Mouse (Mus musculus) common myeloid progenitor, adult 5-6 weeks (primary cell): ENCODE data around the gene Ei24. TPM values are rescaled to one million over a fixed set of nuclear protein-coding genes. Genes with fewer than 3 reads are reported as not detected.

Experiments
- ATAC-seq: replicated peaks from 2 replicates; pipeline ENCODE4 v1.8.0; 2016; ENCODE audit warnings: low read depth, mild to moderate bottlenecking, moderate TSS enrichment, inconsistent platforms; ENCODE audit not compliant: poor library complexity, severe bottlenecking
- total RNA-seq: library from RNA; stranded (forward); fragments of 200-1000, 187-1606 nt; gene quantifications from 2 replicates; pipeline ENCODE4 v1.2.3, GENCODE M21; 2017

Gene Ei24
- total RNA-seq, 1 experiment from 2014 or later, result 39.6 TPM

- no peak for ATAC-seq
Measured at GRCm38 (mm10) chr9:36795556-36795955, 1.6 kb downstream of the Ei24 start.

DNA sequence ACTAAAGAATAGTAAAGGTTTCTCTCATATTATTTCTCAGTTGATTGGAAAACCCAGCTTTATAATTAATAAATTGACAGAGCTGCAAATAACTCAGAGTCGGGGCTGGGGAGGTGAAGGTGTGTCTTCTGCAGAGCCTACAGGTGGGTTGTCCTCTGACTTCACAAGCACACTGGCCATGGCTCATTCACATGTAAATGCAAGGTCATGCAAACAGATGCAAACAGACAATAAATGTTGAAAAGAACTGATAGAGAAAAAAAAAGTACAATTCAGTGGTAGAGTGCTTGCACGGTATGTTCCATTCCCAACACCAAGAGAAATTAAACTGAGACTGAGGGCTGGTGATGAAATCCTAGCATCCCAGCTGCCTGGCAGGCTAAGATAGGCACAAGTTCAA, 2.7 kb downstream of the Ei24 start:
- ATAC-seq, result no peak

- no peak for ATAC-seq
Measured at GRCm38 (mm10) chr9:36792191-36792590, 5.0 kb downstream of the Ei24 start.

DNA sequence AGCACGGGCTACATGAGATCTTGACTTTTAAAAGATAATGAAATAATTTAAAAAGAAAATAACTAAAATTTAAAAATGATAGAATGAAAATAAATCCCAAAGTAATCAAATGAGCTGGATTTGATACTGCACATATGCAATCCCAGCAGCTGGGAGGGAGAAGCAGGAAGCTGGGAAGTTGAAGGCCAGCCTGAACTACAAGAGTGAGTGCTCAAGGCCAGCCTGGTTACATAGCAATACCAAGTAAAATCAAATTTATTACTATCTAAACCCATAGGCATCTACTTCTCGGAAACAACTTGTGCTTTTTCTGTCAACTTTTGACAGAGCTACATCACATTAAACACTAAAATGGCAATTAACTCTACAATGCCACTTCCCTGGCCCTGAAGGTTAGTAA, 13.3 kb downstream of the Ei24 start:
- no peak for ATAC-seq

DNA sequence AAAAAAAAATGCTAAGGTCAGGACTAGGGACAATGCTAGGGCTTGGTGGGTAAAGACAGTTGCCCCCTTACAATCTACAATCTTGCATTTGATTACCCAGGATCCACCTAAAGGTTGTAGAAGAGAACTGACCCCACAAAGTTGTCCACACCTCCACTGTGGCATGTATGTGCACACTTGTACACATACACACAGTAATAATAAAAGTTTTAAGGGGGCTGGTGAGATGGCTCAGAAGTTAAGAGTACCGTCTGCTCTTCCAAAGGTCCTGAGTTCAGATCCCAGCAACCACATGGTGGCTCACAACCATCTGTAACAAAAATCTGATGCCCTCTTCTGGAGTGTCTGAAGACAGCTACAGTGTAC, 28.2 kb downstream of the Ei24 start:
- no peak for ATAC-seq

- ATAC-seq, result peak; percentile 12; the same call in 1 of the 2 replicates
Measured at GRCm38 (mm10) chr9:36768156-36769047, 28.8 kb downstream of the Ei24 start.

- ATAC-seq, result peak; percentile 94
Measured at GRCm38 (mm10) chr9:36767203-36768143, 29.7 kb downstream of the Ei24 start, which contains the start of gene Stt3a. TSS of gene Stt3a (minus strand) at chr9:36767679.

- ATAC-seq, result no peak
Measured at GRCm38 (mm10) chr9:36764378-36764777, 32.8 kb downstream of the Ei24 start.

Other genes with a start within 250 kb of the Ei24 start
- gene Gm17689, start 214.8 kb downstream of the Ei24 start, total RNA-seq, result not detected in 2 replicates
- gene A630095E13Rik, start 154.0 kb downstream of the Ei24 start, total RNA-seq, result not detected in 2 replicates
- gene Acrv1, start 104.2 kb downstream of the Ei24 start, total RNA-seq, result not detected in 2 replicates
- gene Chek1, start 70.3 kb downstream of the Ei24 start, total RNA-seq, result 85.5 and 125 TPM in 2 replicates
- gene Stt3a, start 29.7 kb downstream of the Ei24 start, total RNA-seq, result 572 and 706 TPM in 2 replicates
- gene Fez1, start 24.5 kb upstream of the Ei24 start, total RNA-seq, result not detected in 2 replicates